Mouse (Mus musculus) E14TG2a.4 (cell line): Measurements from ENCODE around the gene Gm9964.

Source experiments
- H3K27me3 ChIP-seq: 2 replicates; pipeline ENCODE4 v1.6.1; 2014; ENCODE audit warnings: low read length, control low read depth; ENCODE audit not compliant: insufficient read depth
- H3K36me3 ChIP-seq: 2 replicates; pipeline ENCODE4 v1.6.1; 2014; ENCODE audit warnings: low read length, control low read depth; ENCODE audit not compliant: insufficient read depth
- H3K4me1 ChIP-seq: replicated peaks from 2 replicates; pipeline ENCODE4 v1.6.1; 2014; ENCODE audit warnings: low read depth, low read length, control low read depth
- H3K4me3 ChIP-seq: replicated peaks from 2 replicates; pipeline ENCODE4 v1.5.1; 2014; ENCODE audit warnings: mild to moderate bottlenecking, low read length
- H3K9me3 ChIP-seq: 2 replicates; pipeline ENCODE4 v1.6.1; 2014; ENCODE audit warnings: low read length, control low read depth
- CTCF ChIP-seq: conservative IDR thresholded peaks from 2 replicates; pipeline ENCODE4 v1.5.1; 2014; ENCODE audit warnings: low read length
- NANOG ChIP-seq: IDR thresholded peaks from 2 replicates; pipeline ENCODE4 v1.6.1; 2014; ENCODE audit warnings: borderline replicate concordance, low read length, mixed read lengths
- POU5F1 ChIP-seq: IDR thresholded peaks from 2 replicates; pipeline ENCODE4 v1.6.1; 2014; ENCODE audit warnings: low read length, borderline replicate concordance

Gm9964 gene

GRCm38 (mm10) chr11:79291651-79292050 is 5.1 kb downstream of the Gm9964 start:
- no peaks in the 10 kb centered on the region for H3K36me3 ChIP-seq
- H3K27me3 ChIP-seq, result no peaks in the 10 kb centered on the region
- peaks cover 29% of the 10 kb centered on the region for H3K4me1 ChIP-seq
- TF ChIP-seq POU5F1 (no peak), NANOG (no peak), CTCF (no peak)
- no peaks in the 10 kb centered on the region for H3K9me3 ChIP-seq
- no peak overlapping the region for H3K4me3 ChIP-seq

DNA sequence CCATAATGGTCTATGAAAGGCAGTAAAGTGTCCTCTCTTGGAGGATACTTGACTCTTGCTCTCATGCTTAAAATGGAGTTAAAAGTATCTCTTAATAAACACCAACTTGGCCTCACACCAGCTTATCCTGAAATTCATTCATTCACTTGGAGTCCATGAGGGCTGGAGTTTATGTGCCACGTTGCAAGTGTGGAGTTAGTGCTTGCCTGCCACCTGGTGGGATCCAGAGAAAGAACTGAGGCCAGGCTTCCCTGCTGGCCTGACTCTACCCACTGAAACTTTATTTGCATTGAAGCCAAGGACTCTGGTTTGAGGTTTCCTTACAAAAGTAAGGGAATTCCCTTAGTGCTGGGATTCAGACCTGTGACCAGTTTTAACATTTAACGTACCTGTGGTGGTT is 6.2 kb downstream of the Gm9964 start:
- H3K36me3 ChIP-seq, result no peaks in the 10 kb centered on the region
- H3K4me3 ChIP-seq, result no peak overlapping the region
- H3K27me3 ChIP-seq, result no peaks in the 10 kb centered on the region
- TF ChIP-seq CTCF, result peak; percentile 17; the same call in 1 of the 2 replicates
- TF ChIP-seq POU5F1, result no peak
- peaks cover 40% of the 10 kb centered on the region for H3K4me1 ChIP-seq
- no peaks in the 10 kb centered on the region for H3K9me3 ChIP-seq

GRCm38 (mm10) chr11:79288913-79289640 is 7.6 kb downstream of the Gm9964 start:
- Histone ChIP-seq H3K4me1 (peaks cover 46% of the 10 kb centered on the region), H3K36me3 (no peaks in the 10 kb centered on the region), H3K4me3 (no peak overlapping the region), H3K9me3 (peaks cover 4% of the 10 kb centered on the region), H3K27me3 (no peaks in the 10 kb centered on the region)
- TF ChIP-seq CTCF (no peak), NANOG (no peak)

GRCm38 (mm10) chr11:79288278-79288843 is 8.3 kb downstream of the Gm9964 start:
- H3K27me3 ChIP-seq, result no peaks in the 10 kb centered on the region
- peaks cover 9% of the 10 kb centered on the region for H3K9me3 ChIP-seq
- TF ChIP-seq NANOG (no peak), CTCF (no peak), POU5F1 (no peak)
- H3K4me3 ChIP-seq, result no peak overlapping the region
- peaks cover 42% of the 10 kb centered on the region for H3K4me1 ChIP-seq
- H3K36me3 ChIP-seq, result no peaks in the 10 kb centered on the region

DNA sequence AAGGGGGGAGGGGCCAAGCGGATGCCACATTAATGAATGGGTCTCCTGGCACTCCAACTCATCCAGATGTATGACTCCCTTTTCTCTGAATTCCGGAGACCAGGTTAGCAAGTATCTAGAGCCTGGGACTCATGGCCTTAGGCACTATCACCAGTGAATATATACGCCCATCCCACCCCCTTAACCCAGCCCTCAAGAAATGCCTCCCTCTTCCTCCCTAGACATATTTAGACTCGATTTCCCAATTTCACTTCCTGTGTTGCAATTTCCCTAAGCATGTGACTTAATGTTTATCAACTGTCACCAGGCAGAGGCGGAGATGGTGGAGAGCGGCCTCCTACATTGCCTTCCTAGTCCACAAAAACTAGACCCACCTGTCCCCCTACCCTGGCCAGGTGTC is 9.3 kb downstream of the Gm9964 start:
- peaks cover 9% of the 10 kb centered on the region for H3K9me3 ChIP-seq
- H3K27me3 ChIP-seq, result no peaks in the 10 kb centered on the region
- H3K4me3 ChIP-seq, result no peak overlapping the region
- TF ChIP-seq NANOG, result no peak
- peaks cover 42% of the 10 kb centered on the region for H3K4me1 ChIP-seq
- no peaks in the 10 kb centered on the region for H3K36me3 ChIP-seq

GRCm38 (mm10) chr11:79286305-79286799 is 10.4 kb downstream of the Gm9964 start:
- TF ChIP-seq NANOG (no peak), POU5F1 (no peak), CTCF (no peak)
- Histone ChIP-seq H3K27me3 (no peaks in the 10 kb centered on the region), H3K9me3 (peaks cover 9% of the 10 kb centered on the region), H3K4me3 (no peak overlapping the region), H3K36me3 (no peaks in the 10 kb centered on the region), H3K4me1 (peaks cover 32% of the 10 kb centered on the region)

- peaks cover 9% of the 10 kb centered on the region for H3K9me3 ChIP-seq
Observed at GRCm38 (mm10) chr11:79283350-79284030, 13.2 kb downstream of the Gm9964 start.

GRCm38 (mm10) chr11:79281396-79281795 is 15.3 kb downstream of the Gm9964 start:
- Histone ChIP-seq H3K27me3 (no peaks in the 10 kb centered on the region), H3K9me3 (peaks cover 9% of the 10 kb centered on the region), H3K4me3 (no peak overlapping the region), H3K4me1 (peaks cover 22% of the 10 kb centered on the region), H3K36me3 (no peaks in the 10 kb centered on the region)
- no peak for TF ChIP-seq NANOG
- no peak for TF ChIP-seq POU5F1
- no peak for TF ChIP-seq CTCF

More at GRCm38 (mm10) chr11:79283350-79284030, 13.2 kb downstream of the Gm9964 start:
- TF ChIP-seq CTCF, result no peak
- TF ChIP-seq NANOG, result no peak
- no peak for TF ChIP-seq POU5F1
- Histone ChIP-seq H3K36me3 (no peaks in the 10 kb centered on the region), H3K4me1 (peaks cover 27% of the 10 kb centered on the region), H3K4me3 (no peak overlapping the region), H3K27me3 (no peaks in the 10 kb centered on the region)
